Mouse (Mus musculus) heart, postnatal 0 days (tissue): Measurements from ENCODE around the gene Zswim3.

Experiments used
- CTCF ChIP-seq: IDR thresholded peaks from 2 replicates; pipeline ENCODE4 v1.5.1; 2016; ENCODE audit warnings: antibody characterized with exemption, control low read depth, low read depth
- EP300 ChIP-seq: IDR thresholded peaks from 2 replicates; pipeline ENCODE4 v1.6.1; 2016; ENCODE audit warnings: antibody characterized with exemption, low read depth

- TF ChIP-seq CTCF (no peak), EP300 (no peak)
Observed at GRCm38 (mm10) chr2:164765841-164766240, 39.1 kb upstream of the Zswim3 start.
